ENCODE assay signal across 17 mouse cellular contexts in genomic region chr8:105343791-105344574, GRCm38 (mm10). TPM values are rescaled to one million over a fixed set of nuclear protein-coding genes. Genes with fewer than 3 reads are reported as not detected.
DNase-seq lines count a peak whose midpoint lies in the region; ATAC-seq and TF ChIP-seq lines count a peak whose summit lies in the region.
"Had no signal": no experiment of that assay in that cellular context is flagged by ENCODE, and none has a peak within 500 bp of the region (broad histone marks: within the 10 kb centered on the region; RNA-seq: fewer than 3 reads in every experiment).

No protein-coding gene starts in this region.

- no peak overlapping the region for H3K9ac ChIP-seq in heart, embryonic 12.5 days
- no peak overlapping the region for H3K9ac ChIP-seq in intestine, postnatal 0 days (ENCODE audit: low read depth, low read length)
- no peak overlapping the region for H3K9ac ChIP-seq in stomach, embryonic 14.5 days (replicated peaks; ENCODE audit: low read depth, low read length)
- H3K9ac ChIP-seq: limb, embryonic 15.5 days had no signal

- DNase-seq in heart, postnatal 10 days, result no peak
- DNase-seq in left cerebral cortex, adult 8-10 months (ENCODE audit: low spot score in 2 of 2), result no peak
- no peak for DNase-seq in kidney, adult 18-20 months
- DNase-seq: cerebellum, adult 11-12 months; gastrocnemius, postnatal 36 days; kidney, adult 2 months; right cerebral cortex, adult 18-20 months had no signal

- WGBS in heart, embryonic 12.5 days, result 54% methylated on average over 8 of the region's 8 CpGs
- WGBS in intestine, postnatal 0 days, result 38% methylated on average over 7 of the region's 8 CpGs
- WGBS in stomach, embryonic 14.5 days, result 40% methylated on average over 8 of the region's 8 CpGs

- intact Hi-C loops in heart, postnatal 10 days (cut with DNase I), result no loop called here

- ATAC-seq in heart, embryonic 12.5 days (ENCODE audit: insufficient number of reproducible peaks, low FRiP score), result no peak
- no peak for ATAC-seq in megakaryocyte, adult 5-6 weeks (ENCODE audit: poor library complexity, severe bottlenecking)
- no peak for ATAC-seq in intestine, postnatal 0 days
- ATAC-seq in stomach, embryonic 14.5 days (ENCODE audit: insufficient number of reproducible peaks, insufficient read depth, low FRiP score, low read depth), result no peak

- no peak for TF ChIP-seq CTCF in intestine, postnatal 0 days (IDR thresholded peaks at IDR 0.05; ENCODE audit: low read depth)

- no peaks in the 10 kb centered on the region for H3K27me3 ChIP-seq in heart, embryonic 12.5 days (replicated peaks)
- peaks cover 6% of the 10 kb centered on the region for H3K27me3 ChIP-seq in megakaryocyte, embryonic 14.5 days (replicated peaks)
- no peaks in the 10 kb centered on the region for H3K27me3 ChIP-seq in intestine, postnatal 0 days (replicated peaks; ENCODE audit: control insufficient read depth, insufficient read depth, low read length)
- no peaks in the 10 kb centered on the region for H3K27me3 ChIP-seq in stomach, embryonic 14.5 days (ENCODE audit: control insufficient read depth, insufficient read depth, low read length)
- H3K27me3 ChIP-seq: limb, embryonic 15.5 days had no signal

- H3K27ac ChIP-seq in heart, embryonic 12.5 days (ENCODE audit: poor library complexity, severe bottlenecking), result no peak overlapping the region
- H3K27ac ChIP-seq in intestine, postnatal 0 days (ENCODE audit: low read depth, low read length), result 0 out of 2 replicates have a peak overlapping the region, but pooled peaks have one; percentile 0
- peak overlapping the region; percentile 22; the same call in 1 of the 2 replicates for H3K27ac ChIP-seq in stomach, embryonic 14.5 days (ENCODE audit: low read length)
- H3K27ac ChIP-seq: left cerebral cortex, adult 2 months had no signal

- no peak overlapping the region for H3K4me3 ChIP-seq in heart, embryonic 12.5 days
- H3K4me3 ChIP-seq in megakaryocyte, embryonic 14.5 days (replicated peaks), result peak overlapping the region; percentile 98
- no peak overlapping the region for H3K4me3 ChIP-seq in intestine, postnatal 0 days (ENCODE audit: low read depth, low read length)
- no peak overlapping the region for H3K4me3 ChIP-seq in stomach, embryonic 14.5 days (ENCODE audit: low read depth, low read length)
- H3K4me3 ChIP-seq: left cerebral cortex, adult 2 months; limb, embryonic 15.5 days had no signal

- H3K36me3 ChIP-seq in heart, embryonic 12.5 days, result no peaks in the 10 kb centered on the region
- H3K36me3 ChIP-seq in megakaryocyte, embryonic 14.5 days (replicated peaks; ENCODE audit: low read length), result peaks cover 54% of the 10 kb centered on the region
- no peaks in the 10 kb centered on the region for H3K36me3 ChIP-seq in intestine, postnatal 0 days (ENCODE audit: control insufficient read depth, insufficient read depth)
- no peaks in the 10 kb centered on the region for H3K36me3 ChIP-seq in stomach, embryonic 14.5 days (ENCODE audit: control insufficient read depth, insufficient read depth, low read length)
- H3K36me3 ChIP-seq: limb, embryonic 15.5 days had no signal

- H3K4me1 ChIP-seq in heart, embryonic 12.5 days (replicated peaks), result peaks cover 67% of the 10 kb centered on the region
- peaks cover 88% of the 10 kb centered on the region for H3K4me1 ChIP-seq in megakaryocyte, embryonic 14.5 days
- H3K4me1 ChIP-seq in intestine, postnatal 0 days (replicated peaks; ENCODE audit: control insufficient read depth, insufficient read depth, low read length), result peaks cover 23% of the 10 kb centered on the region
- peaks cover 28% of the 10 kb centered on the region for H3K4me1 ChIP-seq in stomach, embryonic 14.5 days (ENCODE audit: control insufficient read depth, insufficient read depth, low read length)

- H3K4me2 ChIP-seq in heart, embryonic 12.5 days, result peak overlapping the region; percentile 4; the same call in 1 of the 2 replicates
- H3K4me2 ChIP-seq in intestine, postnatal 0 days (replicated peaks; ENCODE audit: low read depth), result no peak overlapping the region
- H3K4me2 ChIP-seq in stomach, embryonic 14.5 days (replicated peaks; ENCODE audit: low read depth, low read length), result no peak overlapping the region
- H3K4me2 ChIP-seq: limb, embryonic 15.5 days had no signal

- no peaks in the 10 kb centered on the region for H3K9me3 ChIP-seq in heart, embryonic 12.5 days (replicated peaks)
- no peaks in the 10 kb centered on the region for H3K9me3 ChIP-seq in megakaryocyte, embryonic 14.5 days
- no peaks in the 10 kb centered on the region for H3K9me3 ChIP-seq in intestine, postnatal 0 days (ENCODE audit: control insufficient read depth)
- no peaks in the 10 kb centered on the region for H3K9me3 ChIP-seq in stomach, embryonic 14.5 days (ENCODE audit: control insufficient read depth, low read depth, low read length)
- H3K9me3 ChIP-seq: limb, embryonic 15.5 days had no signal

RNA-seq across cellular contexts. Expression of gene Fhod1, which starts 3.8 kb away (rescaled TPM):
- 1.6 and 2.0 TPM in 2 replicates for polyA plus RNA-seq in heart, embryonic 12.5 days (2016; fragmentation: Nextera tagmentation; extraction: Ambion mirVana)
- total RNA-seq in heart, postnatal 10 days (2021), result 10 to 100 TPM; 10.9 to 11.7 TPM
- 78.6 and 155 TPM in 2 replicates for polyA plus RNA-seq in megakaryocyte, embryonic 14.5 days (2012; ENCODE audit: insufficient read depth, low replicate concordance)
- 10.9 and 12.6 TPM in 2 replicates for total RNA-seq in megakaryocyte, adult 5-6 weeks (2015)
- 5.1 and 7.2 TPM in 2 replicates for total RNA-seq in megakaryocyte, adult 5-6 weeks (2017)
- 1.3 and 1.6 TPM in 2 replicates for polyA plus RNA-seq in intestine, postnatal 0 days (2015; fragmentation: Nextera tagmentation; extraction: Ambion mirVana)
- polyA plus RNA-seq in stomach, embryonic 14.5 days (2014; fragmentation: Nextera tagmentation; extraction: Ambion mirVana), result 3.5 and 6.3 TPM in 2 replicates
- 1 to 10 TPM; 2.5 to 5.2 (median 4.0) TPM for total RNA-seq in left cerebral cortex, adult 8-10 months (2022)

RNA-seq across cellular contexts. Expression of gene Slc9a5, which starts 4.7 kb away (rescaled TPM):
- polyA plus RNA-seq in heart, embryonic 12.5 days (2016; fragmentation: Nextera tagmentation; extraction: Ambion mirVana), result 1.6 and 2.0 TPM in 2 replicates
- 1 to 10 TPM; 1.7 TPM for total RNA-seq in heart, postnatal 10 days (2021)
- polyA plus RNA-seq in megakaryocyte, embryonic 14.5 days (2012; ENCODE audit: insufficient read depth, low replicate concordance), result 4.1 and 16.4 TPM in 2 replicates
- total RNA-seq in megakaryocyte, adult 5-6 weeks (2015), result 0.56 and 0.87 TPM in 2 replicates
- 0.73 and 0.77 TPM in 2 replicates for total RNA-seq in megakaryocyte, adult 5-6 weeks (2017)
- 0.31 and 0.40 TPM in 2 replicates for polyA plus RNA-seq in intestine, postnatal 0 days (2015; fragmentation: Nextera tagmentation; extraction: Ambion mirVana)
- 3.2 and 3.7 TPM in 2 replicates for polyA plus RNA-seq in stomach, embryonic 14.5 days (2014; fragmentation: Nextera tagmentation; extraction: Ambion mirVana)
- 10 to 100 TPM; 28.9 to 30.7 (median 29.7) TPM for total RNA-seq in left cerebral cortex, adult 8-10 months (2022)
- total RNA-seq: monocyte, adult 5-6 weeks had no signal

RNA-seq across cellular contexts. Expression of gene Tmem208, which starts 17.8 kb away (rescaled TPM):
- polyA plus RNA-seq in heart, embryonic 12.5 days (2016; fragmentation: Nextera tagmentation; extraction: Ambion mirVana), result 73.5 and 80.7 TPM in 2 replicates
- 10 to 100 TPM; 30.7 to 31.5 TPM for total RNA-seq in heart, postnatal 10 days (2021)
- polyA plus RNA-seq in megakaryocyte, embryonic 14.5 days (2012; ENCODE audit: insufficient read depth, low replicate concordance), result 61.6 and 71.6 TPM in 2 replicates
- 65.7 and 72.3 TPM in 2 replicates for total RNA-seq in megakaryocyte, adult 5-6 weeks (2015)
- total RNA-seq in megakaryocyte, adult 5-6 weeks (2017), result 33.0 and 40.9 TPM in 2 replicates
- polyA plus RNA-seq in intestine, postnatal 0 days (2015; fragmentation: Nextera tagmentation; extraction: Ambion mirVana), result 167 and 184 TPM in 2 replicates
- polyA plus RNA-seq in stomach, embryonic 14.5 days (2014; fragmentation: Nextera tagmentation; extraction: Ambion mirVana), result 122 and 128 TPM in 2 replicates
- total RNA-seq in left cerebral cortex, adult 8-10 months (2022), result 10 to 100 TPM; 33.7 to 46.5 (median 40.0) TPM

RNA-seq across cellular contexts. Expression of gene Lrrc29, which starts 17.9 kb away (rescaled TPM):
- 1.3 TPM in 2 replicates for polyA plus RNA-seq in heart, embryonic 12.5 days (2016; fragmentation: Nextera tagmentation; extraction: Ambion mirVana)
- total RNA-seq in heart, postnatal 10 days (2021), result 1 to 10 TPM; 2.0 to 2.5 TPM
- 13.0 and 15.5 TPM in 2 replicates for polyA plus RNA-seq in megakaryocyte, embryonic 14.5 days (2012; ENCODE audit: insufficient read depth, low replicate concordance)
- 0.89 and 1.8 TPM in 2 replicates for total RNA-seq in megakaryocyte, adult 5-6 weeks (2015)
- 1.7 and 3.1 TPM in 2 replicates for total RNA-seq in megakaryocyte, adult 5-6 weeks (2017)
- 3.8 and 3.9 TPM in 2 replicates for polyA plus RNA-seq in intestine, postnatal 0 days (2015; fragmentation: Nextera tagmentation; extraction: Ambion mirVana)
- 2.6 and 3.6 TPM in 2 replicates for polyA plus RNA-seq in stomach, embryonic 14.5 days (2014; fragmentation: Nextera tagmentation; extraction: Ambion mirVana)
- total RNA-seq in left cerebral cortex, adult 8-10 months (2022), result 1 to 10 TPM; 5.8 to 8.7 (median 7.1) TPM

RNA-seq across cellular contexts. Expression of gene Plekhg4, which starts 29.1 kb away (rescaled TPM):
- 0.23 TPM in 1 of 2 replicates, not detected in the other for polyA plus RNA-seq in heart, embryonic 12.5 days (2016; fragmentation: Nextera tagmentation; extraction: Ambion mirVana)
- under 1 TPM in 1 of 2 experiments, not detected in 1; 0.12 TPM for total RNA-seq in heart, postnatal 10 days (2021)
- polyA plus RNA-seq in megakaryocyte, embryonic 14.5 days (2012; ENCODE audit: insufficient read depth, low replicate concordance), result 0.02 TPM in 1 of 2 replicates, not detected in the other
- 0.22 TPM in 1 of 2 replicates, not detected in the other for total RNA-seq in megakaryocyte, adult 5-6 weeks (2015)
- total RNA-seq in megakaryocyte, adult 5-6 weeks (2017), result 0.11 and 0.16 TPM in 2 replicates
- 0.13 and 0.20 TPM in 2 replicates for polyA plus RNA-seq in intestine, postnatal 0 days (2015; fragmentation: Nextera tagmentation; extraction: Ambion mirVana)
- 0.14 and 0.64 TPM in 2 replicates for polyA plus RNA-seq in stomach, embryonic 14.5 days (2014; fragmentation: Nextera tagmentation; extraction: Ambion mirVana)
- total RNA-seq in left cerebral cortex, adult 8-10 months (2022), result 1 to 10 TPM; 1.3 to 2.5 (median 1.6) TPM
- total RNA-seq: hematopoietic stem cell, adult 5-6 weeks; megakaryocyte progenitor cell, adult 5-6 weeks; monocyte, adult 5-6 weeks had no signal

Comparison
In these comparisons a context has a peak if more than half of its experiments do, and no peak if none do; other contexts are left out.
1. RNA of gene Fhod1, which starts 3.8 kb away (polyA plus RNA-seq): 78.6 to 155 TPM in megakaryocyte, embryonic 14.5 days; 3.5 to 6.3 TPM in stomach, embryonic 14.5 days, 1.6 to 2.0 TPM in heart, embryonic 12.5 days and 1.3 to 1.6 TPM in intestine, postnatal 0 days; every median in the first group is over 10 times any median in the second.